Mouse (Mus musculus) limb, embryonic 13.5 days (tissue): ENCODE data around the gene Fgf10. TPM values are rescaled to one million over a fixed set of nuclear protein-coding genes. Genes with fewer than 3 reads are reported as not detected.

Source experiments
- ATAC-seq: fragments of 200-750 bp; cut with Nextera tagmentation; 2 replicates; pipeline ENCODE4 v1.8.0; 2017; ENCODE audit warnings: low read depth, moderate number of reproducible peaks, moderate TSS enrichment; ENCODE audit not compliant: low FRiP score
- H3K27ac ChIP-seq: fragments of 300-500 bp; sonication (generic); 2 replicates; pipeline ENCODE4 v1.5.1; 2015; ENCODE audit warnings: inconsistent platforms, mild to moderate bottlenecking, moderate library complexity
- H3K27me3 ChIP-seq: fragments of 300-500 bp; sonication (generic); 2 replicates; pipeline ENCODE4 v1.6.1; 2015; ENCODE audit warnings: mild to moderate bottlenecking, inconsistent platforms
- H3K36me3 ChIP-seq: fragments of 300-500 bp; sonication (generic); 2 replicates; pipeline ENCODE4 v1.6.1; 2015; ENCODE audit warnings: inconsistent platforms, mild to moderate bottlenecking, moderate library complexity
- H3K4me1 ChIP-seq: fragments of 300-500 bp; sonication (generic); 2 replicates; pipeline ENCODE4 v1.6.1; 2015; ENCODE audit warnings: inconsistent platforms
- H3K4me2 ChIP-seq: fragments of 300-500 bp; sonication (generic); replicated peaks from 2 replicates; pipeline ENCODE4 v1.6.1; 2015; ENCODE audit warnings: inconsistent platforms, mild to moderate bottlenecking, moderate library complexity
- H3K4me3 ChIP-seq: fragments of 300-500 bp; sonication (generic); 2 replicates; pipeline ENCODE4 v1.5.1; 2015; ENCODE audit warnings: moderate library complexity, mild to moderate bottlenecking, inconsistent platforms
- H3K9ac ChIP-seq: fragments of 300-500 bp; sonication (generic); 2 replicates; pipeline ENCODE4 v1.6.1; 2015; ENCODE audit warnings: mild to moderate bottlenecking, inconsistent platforms
- H3K9me3 ChIP-seq: fragments of 300-500 bp; sonication (generic); 2 replicates; pipeline ENCODE4 v1.6.1; 2016; ENCODE audit warnings: inconsistent platforms
- WGBS: fragments of 180-500 bp; shearing (Covaris S2); methylation state at CpG from one replicate; pipeline ENCODE4 v1.1.7; 2015; 5-methylcytosine and 5-hydroxymethylcytosine counted together
- polyA plus RNA-seq: library from polyadenylated mRNA; unstranded; fragments of >200 nt; fragmentation: Nextera tagmentation; extraction: Ambion mirVana; gene quantifications from 2 replicates; pipeline ENCODE4 v1.2.1, GENCODE M21; 2015

The Fgf10 gene
- polyA plus RNA-seq, 1 experiment from 2014 or later, result 10.0 TPM

- Histone ChIP-seq H3K4me2 (no peak overlapping the region; the same call in 1 of the 2 replicates), H3K4me1 (peaks cover 12% of the 10 kb centered on the region), H3K9me3 (no peaks in the 10 kb centered on the region), H3K27me3 (no peaks in the 10 kb centered on the region), H3K27ac (no peak overlapping the region), H3K36me3 (no peaks in the 10 kb centered on the region), H3K9ac (no peak overlapping the region), H3K4me3 (no peak overlapping the region)
- no peak for ATAC-seq
- WGBS, result 24% methylated on average over 4 of the region's 4 CpGs
Observed at GRCm38 (mm10) chr13:118791753-118792152, 122.2 kb downstream of the Fgf10 start.

- peak; percentile 71 for ATAC-seq
- 6% methylated on average over 4 of the region's 4 CpGs for WGBS
Observed at GRCm38 (mm10) chr13:118792198-118792597, 122.6 kb downstream of the Fgf10 start.

GRCm38 (mm10) chr13:118800176-118800575, 130.6 kb downstream of the Fgf10 start:
- Histone ChIP-seq H3K27ac (no peak overlapping the region), H3K4me1 (no peaks in the 10 kb centered on the region), H3K36me3 (no peaks in the 10 kb centered on the region), H3K4me3 (no peak overlapping the region), H3K9ac (no peak overlapping the region), H3K4me2 (no peak overlapping the region), H3K27me3 (no peaks in the 10 kb centered on the region), H3K9me3 (no peaks in the 10 kb centered on the region)
- no peak for ATAC-seq
- 56% methylated on average over 4 of the region's 4 CpGs for whole genome bisulfite sequencing

More at GRCm38 (mm10) chr13:118792198-118792597, 122.6 kb downstream of the Fgf10 start:
- Histone ChIP-seq H3K27ac (no peak overlapping the region), H3K27me3 (no peaks in the 10 kb centered on the region), H3K4me3 (no peak overlapping the region), H3K4me1 (peaks cover 12% of the 10 kb centered on the region), H3K36me3 (no peaks in the 10 kb centered on the region), H3K4me2 (peak overlapping the region; percentile 9; the same call in 1 of the 2 replicates), H3K9ac (no peak overlapping the region), H3K9me3 (no peaks in the 10 kb centered on the region)

- H3K4me2 ChIP-seq, result no peak overlapping the region
- 34% methylated on average over 3 of the region's 3 CpGs for WGBS
- ATAC-seq, result no peak
- H3K9ac ChIP-seq, result no peak overlapping the region
- H3K36me3 ChIP-seq, result no peaks in the 10 kb centered on the region
- H3K27me3 ChIP-seq, result no peaks in the 10 kb centered on the region
- peaks cover 8% of the 10 kb centered on the region; the same call in 1 of the 2 replicates for H3K4me1 ChIP-seq
- no peak overlapping the region for H3K4me3 ChIP-seq
- H3K9me3 ChIP-seq, result no peaks in the 10 kb centered on the region
- H3K27ac ChIP-seq, result no peak overlapping the region
Observed at GRCm38 (mm10) chr13:118806662-118807061, 137.1 kb downstream of the Fgf10 start.

- H3K4me1 ChIP-seq, result 0 out of 2 replicates have a peak, but pooled peaks cover 3% of the 10 kb centered on the region
- WGBS, result 39% methylated on average over 6 of the region's 6 CpGs
Observed at GRCm38 (mm10) chr13:118819785-118820184, 150.2 kb downstream of the Fgf10 start.

GRCm38 (mm10) chr13:118823113-118823512, 153.5 kb downstream of the Fgf10 start:
- ATAC-seq, result no peak
- WGBS, result 67% methylated on average over 2 of the region's 2 CpGs

More at GRCm38 (mm10) chr13:118819785-118820184, 150.2 kb downstream of the Fgf10 start:
- no peaks in the 10 kb centered on the region for H3K27me3 ChIP-seq
- no peak overlapping the region for H3K9ac ChIP-seq
- H3K4me2 ChIP-seq, result no peak overlapping the region
- no peak for ATAC-seq
- no peaks in the 10 kb centered on the region for H3K36me3 ChIP-seq
- no peaks in the 10 kb centered on the region for H3K9me3 ChIP-seq
- no peak overlapping the region for H3K4me3 ChIP-seq
- H3K27ac ChIP-seq, result no peak overlapping the region

GRCm38 (mm10) chr13:118825102-118825501, 155.5 kb downstream of the Fgf10 start:
- peak; percentile 66; the same call in 1 of the 2 replicates for ATAC-seq
- no peaks in the 10 kb centered on the region for H3K9me3 ChIP-seq
- peaks cover 4% of the 10 kb centered on the region; the same call in 1 of the 2 replicates for H3K4me1 ChIP-seq
- no peak overlapping the region for H3K9ac ChIP-seq
- no peak overlapping the region for H3K27ac ChIP-seq
- H3K4me2 ChIP-seq, result no peak overlapping the region
- no peak overlapping the region for H3K4me3 ChIP-seq
- no peaks in the 10 kb centered on the region for H3K27me3 ChIP-seq
- WGBS, result 15% methylated on average over 4 of the region's 4 CpGs
- no peaks in the 10 kb centered on the region for H3K36me3 ChIP-seq

More at GRCm38 (mm10) chr13:118823113-118823512, 153.5 kb downstream of the Fgf10 start:
- H3K9me3 ChIP-seq, result no peaks in the 10 kb centered on the region
- H3K4me1 ChIP-seq, result peaks cover 7% of the 10 kb centered on the region; the same call in 1 of the 2 replicates
- H3K9ac ChIP-seq, result no peak overlapping the region
- no peaks in the 10 kb centered on the region for H3K27me3 ChIP-seq
- no peak overlapping the region for H3K4me3 ChIP-seq
- H3K36me3 ChIP-seq, result no peaks in the 10 kb centered on the region
- no peak overlapping the region for H3K4me2 ChIP-seq
- H3K27ac ChIP-seq, result no peak overlapping the region

GRCm38 (mm10) chr13:118828604-118829381, 159.2 kb downstream of the Fgf10 start:
- no peaks in the 10 kb centered on the region for H3K27me3 ChIP-seq
- H3K4me2 ChIP-seq, result no peak overlapping the region
- H3K4me1 ChIP-seq, result peaks cover 4% of the 10 kb centered on the region; the same call in 1 of the 2 replicates
- H3K27ac ChIP-seq, result no peak overlapping the region
- no peak overlapping the region for H3K9ac ChIP-seq
- H3K4me3 ChIP-seq, result no peak overlapping the region
- H3K36me3 ChIP-seq, result no peaks in the 10 kb centered on the region
- 86% methylated on average over 10 of the region's 10 CpGs for WGBS
- H3K9me3 ChIP-seq, result no peaks in the 10 kb centered on the region
- no peak for ATAC-seq

- no peaks in the 10 kb centered on the region for H3K27me3 ChIP-seq
- H3K4me1 ChIP-seq, result peaks cover 3% of the 10 kb centered on the region; the same call in 1 of the 2 replicates
- no peak overlapping the region for H3K27ac ChIP-seq
- no peak for ATAC-seq
- H3K4me2 ChIP-seq, result no peak overlapping the region
- no peak overlapping the region for H3K4me3 ChIP-seq
- no peaks in the 10 kb centered on the region for H3K36me3 ChIP-seq
- H3K9me3 ChIP-seq, result no peaks in the 10 kb centered on the region
- H3K9ac ChIP-seq, result no peak overlapping the region
Observed at GRCm38 (mm10) chr13:118834021-118834420, 164.4 kb downstream of the Fgf10 start.

- Histone ChIP-seq H3K4me2 (no peak overlapping the region), H3K4me1 (peaks cover 3% of the 10 kb centered on the region; the same call in 1 of the 2 replicates), H3K9ac (no peak overlapping the region), H3K9me3 (no peaks in the 10 kb centered on the region), H3K27me3 (no peaks in the 10 kb centered on the region), H3K27ac (no peak overlapping the region; the same call in 1 of the 2 replicates), H3K4me3 (no peak overlapping the region), H3K36me3 (no peaks in the 10 kb centered on the region)
- no peak; the same call in 1 of the 2 replicates for ATAC-seq
- 55% methylated on average over 4 of the region's 4 CpGs for WGBS
Observed at GRCm38 (mm10) chr13:118835078-118835477, 165.5 kb downstream of the Fgf10 start.
